Mouse (Mus musculus): ENCODE results near the gene Prlr. TPM values are rescaled to one million over a fixed set of nuclear protein-coding genes. Genes with fewer than 3 reads are reported as not detected.

Prlr gene
- polyA plus RNA-seq, 1 experiment = 0.15 TPM

- no peaks in the 10 kb centered on the region for H3K27me3 ChIP-seq (ENCODE audit: control insufficient read depth, insufficient read depth, low read length)
- TF ChIP-seq POLR2A (IDR thresholded peaks at IDR 0.05; ENCODE audit: low read depth, low read length) (no peak), CTCF (IDR thresholded peaks at IDR 0.05; ENCODE audit: extremely low read depth, insufficient read depth, insufficient read length, insufficient replicate concordance) (no peak)
- no peak for DNase-seq (ENCODE audit: low read depth in 1 of 2, low spot score in 2 of 2)
- 91% methylated on average over 5 of the region's 5 CpGs for WGBS
- no peak overlapping the region for H3K27ac ChIP-seq (ENCODE audit: insufficient read depth, low read length)
- H3K4me3 ChIP-seq (ENCODE audit: extremely low read depth, insufficient read depth, insufficient read length) = no peak overlapping the region
- H3K36me3 ChIP-seq (ENCODE audit: control insufficient read depth, insufficient read depth, low read length) = no peaks in the 10 kb centered on the region
- H3K4me1 ChIP-seq (ENCODE audit: control insufficient read depth, insufficient read depth, insufficient read length) = no peaks in the 10 kb centered on the region
These were observed 87.8 kb downstream of the Prlr start for GRCm38 (mm10) chr15:10264885-10265284.

GRCm38 (mm10) chr15:10267251-10267650 is 90.2 kb downstream of the Prlr start:
- no peak for DNase-seq (ENCODE audit: low read depth in 1 of 2, low spot score in 2 of 2)

GRCm38 (mm10) chr15:10276386-10276785 is 99.3 kb downstream of the Prlr start:
- Histone ChIP-seq H3K27me3 (ENCODE audit: control insufficient read depth, insufficient read depth, low read length) (no peaks in the 10 kb centered on the region), H3K36me3 (ENCODE audit: control insufficient read depth, insufficient read depth, low read length) (no peaks in the 10 kb centered on the region), H3K4me3 (ENCODE audit: extremely low read depth, insufficient read depth, insufficient read length) (no peak overlapping the region), H3K27ac (ENCODE audit: insufficient read depth, low read length) (no peak overlapping the region), H3K4me1 (ENCODE audit: control insufficient read depth, insufficient read depth, insufficient read length) (no peaks in the 10 kb centered on the region)
- DNase-seq (ENCODE audit: low read depth in 1 of 2, low spot score in 2 of 2) = no peak
- TF ChIP-seq CTCF (IDR thresholded peaks at IDR 0.05; ENCODE audit: extremely low read depth, insufficient read depth, insufficient read length, insufficient replicate concordance) = no peak

More at GRCm38 (mm10) chr15:10267251-10267650, 90.2 kb downstream of the Prlr start:
- H3K27me3 ChIP-seq (ENCODE audit: control insufficient read depth, insufficient read depth, low read length) = no peaks in the 10 kb centered on the region
- no peak overlapping the region for H3K27ac ChIP-seq (ENCODE audit: insufficient read depth, low read length)
- 70% methylated on average over 3 of the region's 3 CpGs for WGBS
- no peaks in the 10 kb centered on the region for H3K36me3 ChIP-seq (ENCODE audit: control insufficient read depth, insufficient read depth, low read length)
- no peaks in the 10 kb centered on the region for H3K4me1 ChIP-seq (ENCODE audit: control insufficient read depth, insufficient read depth, insufficient read length)
- no peak overlapping the region for H3K4me3 ChIP-seq (ENCODE audit: extremely low read depth, insufficient read depth, insufficient read length)
- TF ChIP-seq CTCF (IDR thresholded peaks at IDR 0.05; ENCODE audit: extremely low read depth, insufficient read depth, insufficient read length, insufficient replicate concordance) = no peak
- no peak for TF ChIP-seq POLR2A (IDR thresholded peaks at IDR 0.05; ENCODE audit: low read depth, low read length)

- no peak overlapping the region for H3K4me3 ChIP-seq (ENCODE audit: extremely low read depth, insufficient read depth, insufficient read length)
- no peaks in the 10 kb centered on the region for H3K27me3 ChIP-seq (ENCODE audit: control insufficient read depth, insufficient read depth, low read length)
- H3K4me1 ChIP-seq (ENCODE audit: control insufficient read depth, insufficient read depth, insufficient read length) = no peaks in the 10 kb centered on the region
- H3K36me3 ChIP-seq (ENCODE audit: control insufficient read depth, insufficient read depth, low read length) = no peaks in the 10 kb centered on the region
- WGBS = 84% methylated on average over 4 of the region's 4 CpGs
- H3K27ac ChIP-seq (ENCODE audit: insufficient read depth, low read length) = no peak overlapping the region
- no peak for DNase-seq (ENCODE audit: low read depth in 1 of 2, low spot score in 2 of 2)
- TF ChIP-seq CTCF (IDR thresholded peaks at IDR 0.05; ENCODE audit: extremely low read depth, insufficient read depth, insufficient read length, insufficient replicate concordance) (no peak), POLR2A (IDR thresholded peaks at IDR 0.05; ENCODE audit: low read depth, low read length) (no peak)
These were observed 100.4 kb downstream of the Prlr start for GRCm38 (mm10) chr15:10277461-10277860.

GRCm38 (mm10) chr15:10281546-10281945 is 104.5 kb downstream of the Prlr start:
- Histone ChIP-seq H3K4me1 (ENCODE audit: control insufficient read depth, insufficient read depth, insufficient read length) (no peaks in the 10 kb centered on the region), H3K27ac (ENCODE audit: insufficient read depth, low read length) (no peak overlapping the region), H3K36me3 (ENCODE audit: control insufficient read depth, insufficient read depth, low read length) (no peaks in the 10 kb centered on the region), H3K27me3 (ENCODE audit: control insufficient read depth, insufficient read depth, low read length) (no peaks in the 10 kb centered on the region), H3K4me3 (ENCODE audit: extremely low read depth, insufficient read depth, insufficient read length) (no peak overlapping the region)
- DNase-seq (ENCODE audit: low read depth in 1 of 2, low spot score in 2 of 2) = no peak
- TF ChIP-seq CTCF (IDR thresholded peaks at IDR 0.05; ENCODE audit: extremely low read depth, insufficient read depth, insufficient read length, insufficient replicate concordance) (no peak), POLR2A (IDR thresholded peaks at IDR 0.05; ENCODE audit: low read depth, low read length) (no peak)
- WGBS = 87% methylated on average over 4 of the region's 5 CpGs

GRCm38 (mm10) chr15:10283661-10284060 is 106.6 kb downstream of the Prlr start:
- TF ChIP-seq CTCF (IDR thresholded peaks at IDR 0.05; ENCODE audit: extremely low read depth, insufficient read depth, insufficient read length, insufficient replicate concordance) (no peak), POLR2A (IDR thresholded peaks at IDR 0.05; ENCODE audit: low read depth, low read length) (no peak)
- no peak for DNase-seq (ENCODE audit: low read depth in 1 of 2, low spot score in 2 of 2)
- Histone ChIP-seq H3K27me3 (ENCODE audit: control insufficient read depth, insufficient read depth, low read length) (no peaks in the 10 kb centered on the region), H3K27ac (ENCODE audit: insufficient read depth, low read length) (no peak overlapping the region), H3K36me3 (ENCODE audit: control insufficient read depth, insufficient read depth, low read length) (no peaks in the 10 kb centered on the region), H3K4me1 (ENCODE audit: control insufficient read depth, insufficient read depth, insufficient read length) (no peaks in the 10 kb centered on the region), H3K4me3 (ENCODE audit: extremely low read depth, insufficient read depth, insufficient read length) (no peak overlapping the region)

- DNase-seq (ENCODE audit: low read depth in 1 of 2, low spot score in 2 of 2) = no peak
- Histone ChIP-seq H3K27ac (ENCODE audit: insufficient read depth, low read length) (no peak overlapping the region), H3K4me3 (ENCODE audit: extremely low read depth, insufficient read depth, insufficient read length) (no peak overlapping the region), H3K27me3 (ENCODE audit: control insufficient read depth, insufficient read depth, low read length) (no peaks in the 10 kb centered on the region), H3K4me1 (ENCODE audit: control insufficient read depth, insufficient read depth, insufficient read length) (no peaks in the 10 kb centered on the region), H3K36me3 (ENCODE audit: control insufficient read depth, insufficient read depth, low read length) (no peaks in the 10 kb centered on the region)
- 87% methylated on average over 1 of the region's 1 CpGs for WGBS
- no peak for TF ChIP-seq POLR2A (IDR thresholded peaks at IDR 0.05; ENCODE audit: low read depth, low read length)
- TF ChIP-seq CTCF (IDR thresholded peaks at IDR 0.05; ENCODE audit: extremely low read depth, insufficient read depth, insufficient read length, insufficient replicate concordance) = no peak
These were observed 119.5 kb downstream of the Prlr start for GRCm38 (mm10) chr15:10296570-10296969.

All from spleen, adult 2 months (tissue).